Mouse (Mus musculus): Measurements from ENCODE around the gene Gm21936.
"Not testable (repeated sequence)": the region's sequence is repeated elsewhere in the genome, so short reads cannot be mapped to it uniquely, and the experiment has no call there.

- TF ChIP-seq CTCF (IDR thresholded peaks at IDR 0.05; ENCODE audit: low read depth, low read length); POLR2A (IDR thresholded peaks at IDR 0.05; ENCODE audit: borderline replicate concordance, low read depth, low read length): not testable (repeated sequence)
These were observed 2.7 kb downstream of the Gm21936 start for GRCm38 (mm10) chr12:87797971-87798370.
